Mouse (Mus musculus): ENCODE results near the gene Samm50.
"Not testable (repeated sequence)": the region's sequence is repeated elsewhere in the genome, so short reads cannot be mapped to it uniquely, and the experiment has no call there.

Gene Samm50

GRCm38 (mm10) chr15:84192058-84192791 is at the start of gene Samm50:
TSS of gene Samm50 (plus strand) at chr15:84192241.
- DNase-seq (ENCODE audit: low spot score in 2 of 2): peak; percentile 78 to 85

- no peak for DNase-seq (ENCODE audit: low spot score in 2 of 2)
Observed at GRCm38 (mm10) chr15:84156158-84156557, 35.9 kb upstream of the Samm50 start.

GRCm38 (mm10) chr15:84157530-84157929 is 34.5 kb upstream of the Samm50 start:
- not testable (repeated sequence) for DNase-seq (ENCODE audit: low spot score in 2 of 2)

GRCm38 (mm10) chr15:84161871-84162270 is 30.2 kb upstream of the Samm50 start:
- DNase-seq (ENCODE audit: low spot score in 2 of 2): no peak

GRCm38 (mm10) chr15:84166818-84167217 is 25.2 kb upstream of the Samm50 start:
- DNase-seq (ENCODE audit: low spot score in 2 of 2): no peak

GRCm38 (mm10) chr15:84167600-84167999 is 24.4 kb upstream of the Samm50 start, which contains the start of gene Pnpla3:
TSS of gene Pnpla3 (plus strand) at chr15:84167837.
- peak; percentile 88 to 89 for DNase-seq (ENCODE audit: low spot score in 2 of 2)

GRCm38 (mm10) chr15:84168170-84169161 is 23.6 kb upstream of the Samm50 start:
- DNase-seq (ENCODE audit: low spot score in 2 of 2): no peak

- DNase-seq (ENCODE audit: low spot score in 2 of 2): no peak
Observed at GRCm38 (mm10) chr15:84169511-84169910, 22.5 kb upstream of the Samm50 start.

GRCm38 (mm10) chr15:84171166-84171565 is 20.9 kb upstream of the Samm50 start:
- DNase-seq (ENCODE audit: low spot score in 2 of 2): no peak

- no peak for DNase-seq (ENCODE audit: low spot score in 2 of 2)
Observed at GRCm38 (mm10) chr15:84178733-84179132, 13.3 kb upstream of the Samm50 start.

GRCm38 (mm10) chr15:84182000-84182399 is 10.0 kb upstream of the Samm50 start:
- no peak for DNase-seq (ENCODE audit: low spot score in 2 of 2)

- no peak for DNase-seq (ENCODE audit: low spot score in 2 of 2)
Observed at GRCm38 (mm10) chr15:84183967-84184366, 8.1 kb upstream of the Samm50 start.

- no peak for DNase-seq (ENCODE audit: low spot score in 2 of 2)
Observed at GRCm38 (mm10) chr15:84186196-84186595, 5.8 kb upstream of the Samm50 start.

- DNase-seq (ENCODE audit: low spot score in 2 of 2): no peak
Observed at GRCm38 (mm10) chr15:84188887-84189530, 3.0 kb upstream of the Samm50 start.

- DNase-seq (ENCODE audit: low spot score in 2 of 2): no peak
Observed at GRCm38 (mm10) chr15:84189881-84190280, 2.2 kb upstream of the Samm50 start.

GRCm38 (mm10) chr15:84191724-84192057 is 350 bp upstream of the Samm50 start:
- no peak for DNase-seq (ENCODE audit: low spot score in 2 of 2)

GRCm38 (mm10) chr15:84196486-84197165 is 4.6 kb downstream of the Samm50 start:
- no peak for DNase-seq (ENCODE audit: low spot score in 2 of 2)

GRCm38 (mm10) chr15:84207327-84207726 is 15.3 kb downstream of the Samm50 start:
- no peak for DNase-seq (ENCODE audit: low spot score in 2 of 2)

GRCm38 (mm10) chr15:84209517-84210412 is 17.7 kb downstream of the Samm50 start:
- DNase-seq (ENCODE audit: low spot score in 2 of 2): no peak

GRCm38 (mm10) chr15:84210461-84210860 is 18.4 kb downstream of the Samm50 start:
- no peak for DNase-seq (ENCODE audit: low spot score in 2 of 2)

Data from urinary bladder, adult 18-20 months (tissue).